Mouse (Mus musculus): Measurements from ENCODE around the gene Scd2.

GRCm38 (mm10) chr19:44304419-44304818, 10.9 kb downstream of the Scd2 start:
- TF ChIP-seq EP300 (IDR thresholded peaks at IDR 0.05; ENCODE audit: insufficient read depth, low read depth, low read length) (no peak), POLR2A (IDR thresholded peaks at IDR 0.05; ENCODE audit: insufficient read depth, low read length) (no peak)
